Mouse (Mus musculus) 416B (cell line): ENCODE measurements at regions not wholly inside any gene's neighbourhood (a gene's known extent, or its start where the extent isn't known, plus 50 kb on each side); places are given as distances from the start of the nearest gene placed in this dataset.
A peak's percentile ranks its signal among the peaks of the same experiment; 100 is the strongest.

Experiments used
- DNase-seq: peaks from one replicate; pipeline ENCODE4 v3.0.0; 2011; ENCODE audit warnings: low read depth

- DNase-seq: no peak
Measured at GRCm38 (mm10) chr13:30085446-30085845, 50.8 kb upstream of the Mboat1 start.

DNA sequence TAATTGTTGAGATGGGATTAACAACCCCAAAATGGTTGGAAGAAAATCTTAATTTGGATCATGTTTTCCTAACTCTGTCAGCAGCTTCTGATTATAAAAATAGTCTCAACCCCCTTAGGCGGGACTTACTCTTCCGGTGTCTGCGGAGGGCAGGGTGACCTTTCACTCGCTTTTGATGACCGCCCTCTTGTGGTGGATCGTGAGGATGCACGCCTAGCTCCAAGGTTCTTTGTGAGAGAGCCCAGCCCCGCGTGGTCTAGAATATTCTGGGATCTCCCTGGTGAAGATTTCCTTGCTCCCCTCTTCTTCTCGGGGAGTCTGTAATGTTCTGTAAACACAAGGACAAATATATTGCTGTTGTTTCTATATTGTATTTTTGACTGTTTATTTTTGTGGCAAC lies 51.3 kb upstream of the Mboat1 start:
- peak; percentile 91 for DNase-seq

- DNase-seq: peak; percentile 12
Measured at GRCm38 (mm10) chr13:30084386-30084785, 51.9 kb upstream of the Mboat1 start.

DNA sequence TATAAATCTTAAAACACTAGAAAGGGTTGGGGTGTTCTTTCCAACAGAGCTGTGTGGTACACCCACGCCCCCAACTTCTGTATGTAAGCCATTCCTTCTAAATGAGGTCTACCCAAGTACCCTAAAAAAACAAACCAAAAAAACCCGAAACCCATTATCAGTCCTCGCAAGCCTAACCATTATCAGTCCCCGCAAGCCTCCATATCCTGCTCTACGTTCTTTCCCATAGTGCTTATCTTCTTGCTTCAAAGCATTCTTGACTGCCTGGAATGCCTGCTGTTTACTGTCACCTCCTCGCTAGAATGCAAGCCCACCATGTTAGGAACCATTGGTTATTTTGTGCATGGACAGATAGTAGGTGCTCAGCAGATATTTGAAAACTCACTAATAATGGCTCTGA lies 52.3 kb upstream of the Mboat1 start:
- peak; percentile 60 for DNase-seq

DNA sequence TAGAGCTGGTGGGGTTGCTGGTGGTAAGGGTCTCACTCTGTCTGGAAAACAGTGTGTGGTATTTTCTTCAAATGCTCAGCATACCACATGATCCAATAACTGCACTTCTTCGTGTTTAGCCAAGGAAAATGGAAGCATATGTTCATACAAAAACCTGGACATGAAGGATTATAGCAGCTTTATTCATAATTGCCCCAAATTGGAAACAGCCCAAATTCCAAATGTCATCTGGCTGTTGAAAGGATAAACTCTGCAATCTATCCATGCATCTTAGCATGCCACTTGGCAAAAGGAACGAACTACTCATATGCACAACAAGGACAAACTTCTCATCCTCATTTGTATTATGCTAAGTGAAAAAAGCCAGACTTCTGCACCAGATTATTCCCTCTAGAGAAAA lies 53.5 kb upstream of the Mboat1 start:
- DNase-seq: no peak

GRCm38 (mm10) chr13:30080705-30081474 lies 55.4 kb upstream of the Mboat1 start:
- DNase-seq: no peak

DNA sequence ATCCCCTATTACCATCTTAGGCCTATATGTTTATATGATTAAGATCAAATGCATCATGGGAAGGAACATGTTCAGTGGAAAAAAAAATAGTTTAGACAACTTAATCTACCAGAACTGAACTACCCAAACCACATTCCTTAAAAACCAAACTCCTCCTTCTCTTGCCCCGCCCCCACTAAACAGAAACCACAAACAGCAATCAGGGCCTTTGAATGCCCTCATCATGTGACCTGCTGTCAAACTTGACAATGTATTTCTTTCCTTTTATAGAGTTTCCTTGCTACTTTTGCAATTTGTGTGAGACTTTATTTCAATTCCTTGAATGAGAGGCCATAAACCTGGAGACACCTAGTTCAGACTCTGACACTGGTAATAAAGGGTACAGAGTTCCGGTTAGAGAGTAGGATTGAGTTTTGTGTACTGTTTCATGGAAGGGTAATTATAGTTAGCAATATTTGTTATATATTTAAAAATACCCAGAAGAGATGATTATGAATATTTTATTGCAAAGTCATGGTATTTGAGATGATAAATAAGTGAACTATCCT lies 61.7 kb upstream of the Mboat1 start:
- DNase-seq: no peak

- DNase-seq: no peak
Measured at GRCm38 (mm10) chr13:30074069-30074468, 62.2 kb upstream of the Mboat1 start.

DNA sequence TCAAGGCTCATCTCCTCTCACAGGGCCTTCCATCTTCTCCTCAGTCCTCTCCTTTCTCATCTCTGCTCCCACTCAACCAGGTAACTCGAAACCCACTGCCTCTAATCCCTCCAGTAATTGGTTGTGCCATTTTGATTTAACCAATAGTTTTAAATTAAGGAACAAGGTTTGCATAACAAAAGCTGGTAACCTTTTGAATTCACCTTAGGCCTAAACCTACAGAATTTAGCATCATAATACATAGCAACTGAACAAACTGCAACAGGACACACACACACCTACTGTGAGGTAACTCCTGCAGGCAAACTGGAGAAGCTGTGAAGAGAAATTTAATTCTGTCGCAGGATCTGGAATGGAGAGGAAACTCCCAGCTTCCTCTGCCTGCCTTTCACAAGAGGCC lies 66.9 kb upstream of the Mboat1 start:
- no peak for DNase-seq

DNA sequence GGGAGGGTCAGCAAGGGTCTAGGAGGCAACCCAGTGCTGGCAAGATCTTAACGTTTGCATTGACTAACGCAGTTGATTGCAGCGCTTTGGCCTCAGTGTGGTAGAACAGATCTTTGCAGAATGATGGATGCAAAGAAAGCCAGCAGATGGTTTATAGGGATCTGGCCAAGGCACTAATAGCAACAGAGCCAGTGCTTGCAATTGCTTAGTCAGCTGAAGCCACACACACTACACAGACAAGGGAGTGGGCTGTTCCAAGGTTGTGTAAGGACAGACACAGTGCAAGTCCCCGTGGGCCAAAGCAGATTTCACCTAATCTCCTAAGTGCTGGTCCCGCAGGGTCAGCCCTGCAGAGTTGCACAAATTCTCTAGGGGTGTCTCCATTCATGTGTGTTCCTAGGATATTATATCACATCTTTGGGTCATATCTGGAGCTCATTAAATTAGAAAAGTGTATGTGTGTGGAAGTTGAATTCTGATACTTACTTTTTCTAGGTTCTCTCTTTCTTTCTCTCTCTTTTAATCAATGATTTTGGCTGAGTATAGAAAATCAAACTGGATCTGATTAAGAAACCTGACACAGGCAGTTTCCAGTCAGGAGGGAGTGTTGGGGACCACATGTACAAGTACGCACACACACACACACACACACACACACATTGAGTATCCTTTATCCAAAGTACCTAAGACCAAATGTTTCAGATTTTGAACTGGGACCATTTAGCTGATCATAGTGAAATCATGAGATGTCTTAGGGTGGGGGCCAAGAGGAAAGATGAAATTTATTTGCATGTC lies 68.5 kb upstream of the Mboat1 start:
- DNase-seq: no peak

DNA sequence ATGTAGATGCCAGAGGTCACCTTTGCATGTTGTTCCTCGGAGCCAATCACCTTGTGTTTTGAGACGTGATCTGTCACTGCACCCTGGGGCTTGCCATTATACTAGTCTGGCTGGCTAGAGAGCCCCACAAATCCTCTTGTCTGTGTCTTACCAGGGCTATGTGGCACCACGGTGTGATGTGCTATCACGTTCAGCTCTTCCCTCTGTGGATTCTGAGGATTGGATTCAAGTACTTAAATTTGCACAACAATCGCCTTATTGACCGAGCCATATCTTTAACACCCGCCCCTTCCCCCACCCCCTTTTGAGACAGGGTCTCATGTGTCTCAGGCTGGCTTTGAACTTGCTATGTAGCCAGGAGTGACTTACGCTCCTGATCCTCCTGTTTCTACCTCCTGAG lies 70.8 kb upstream of the Mboat1 start:
- no peak for DNase-seq

- no peak for DNase-seq
Measured at GRCm38 (mm10) chr13:30063741-30064140, 72.5 kb upstream of the Mboat1 start.

- DNase-seq: peak; percentile 71
Measured at GRCm38 (mm10) chr13:30062285-30062684, 74.0 kb upstream of the Mboat1 start.

DNA sequence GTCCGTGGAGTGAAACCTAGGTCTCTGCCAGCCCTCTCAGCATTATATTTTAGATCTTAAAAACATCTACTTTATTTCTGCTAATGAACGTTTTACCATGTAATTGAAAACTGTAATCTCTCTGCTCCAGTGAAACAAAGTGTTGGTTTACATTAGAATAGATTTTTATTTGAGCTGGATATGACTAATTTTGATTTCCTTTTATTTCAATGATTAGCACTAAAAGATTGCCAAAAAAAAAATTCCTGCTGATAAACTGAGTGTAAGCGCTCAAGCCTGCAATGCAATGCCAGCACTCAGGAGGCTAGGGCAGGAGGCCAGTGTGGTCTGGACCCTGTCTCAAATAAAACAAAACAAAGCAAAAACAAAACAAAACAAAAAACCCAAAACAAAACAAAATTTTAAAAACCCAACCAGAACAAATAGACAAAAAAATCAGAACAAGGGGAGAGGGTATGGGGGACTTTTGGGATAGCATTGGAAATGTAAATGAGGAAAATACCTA lies 69.3 kb upstream of the E2f3 start:
- no peak for DNase-seq

DNA sequence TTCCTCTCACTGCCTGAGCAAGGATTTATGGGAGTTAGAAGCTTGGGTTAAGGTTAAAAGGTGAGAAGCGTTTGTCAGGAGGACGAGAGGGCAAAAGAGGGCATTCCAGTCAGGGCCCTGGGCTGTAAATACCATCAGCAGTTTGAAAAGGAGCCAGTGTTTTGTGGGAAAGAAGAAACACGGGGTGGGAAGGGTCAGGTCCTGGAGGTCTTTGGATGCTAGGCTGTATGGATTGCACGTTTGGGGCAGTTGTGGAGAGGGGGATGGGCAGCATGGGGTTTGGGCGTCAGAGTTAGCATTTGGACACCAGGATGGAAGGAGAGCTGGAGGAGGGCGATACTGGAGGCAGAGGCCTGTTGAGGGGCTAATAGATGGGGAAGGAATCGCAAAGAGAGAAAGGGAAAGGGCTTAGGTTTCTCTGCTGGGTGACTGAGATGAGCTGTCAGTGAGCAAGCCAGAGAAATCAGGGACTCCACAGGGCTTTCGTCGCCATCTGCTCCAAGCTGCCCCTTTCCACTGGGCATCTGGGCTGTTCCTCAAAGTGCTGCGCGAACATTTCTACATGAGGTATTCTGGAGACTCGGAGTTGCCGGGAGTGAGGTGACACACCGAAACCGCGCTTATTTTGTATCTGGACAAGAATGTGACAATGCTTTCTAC lies 66.2 kb upstream of the E2f3 start:
- DNase-seq: no peak

- DNase-seq: no peak
Measured at GRCm38 (mm10) chr13:30050745-30051508, 65.1 kb upstream of the E2f3 start.

DNA sequence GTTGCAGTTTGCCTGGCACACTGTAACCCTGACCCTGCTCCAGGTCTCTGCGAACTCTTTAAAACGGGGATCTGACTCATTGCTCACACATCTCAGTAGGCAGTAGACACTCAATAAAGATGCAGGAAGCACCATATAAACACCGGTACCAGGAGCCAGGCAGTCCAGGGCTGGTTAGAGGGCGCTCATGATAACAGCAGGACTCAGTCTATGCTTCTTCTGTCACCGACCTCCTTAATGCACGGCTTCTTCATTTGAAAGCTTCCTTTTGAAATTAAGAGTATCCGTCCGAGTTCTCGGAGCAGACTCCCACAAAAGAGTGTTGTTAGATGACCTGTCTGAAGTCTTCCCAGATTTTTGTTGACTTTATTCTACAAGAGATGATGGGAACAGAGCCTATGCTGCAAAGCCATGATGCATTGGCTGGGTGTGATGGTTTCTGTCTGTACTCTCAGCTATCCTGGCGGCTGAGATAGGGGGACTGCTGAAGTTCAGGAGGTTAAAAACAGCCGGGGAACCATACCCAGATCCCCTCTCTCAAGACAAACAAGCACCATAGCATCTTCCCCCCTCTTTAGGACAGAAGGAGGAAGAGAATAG lies 62.5 kb upstream of the E2f3 start:
- DNase-seq: no peak

- no peak for DNase-seq
Measured at GRCm38 (mm10) chr13:30046504-30047169, 60.8 kb upstream of the E2f3 start.

- no peak for DNase-seq
Measured at GRCm38 (mm10) chr13:30046061-30046460, 60.2 kb upstream of the E2f3 start.

- peak; percentile 1 for DNase-seq
Measured at GRCm38 (mm10) chr13:30045225-30045624, 59.4 kb upstream of the E2f3 start.

- no peak for DNase-seq
Measured at GRCm38 (mm10) chr13:30044790-30045189, 58.9 kb upstream of the E2f3 start.
